Mouse (Mus musculus): ENCODE results near the gene Glb1. TPM values are rescaled to one million over a fixed set of nuclear protein-coding genes. Genes with fewer than 3 reads are reported as not detected.

Glb1 gene
- total and polyA plus RNA-seq, 3 experiments = 7.0 to 15.7 TPM; not detected in 1

DNA sequence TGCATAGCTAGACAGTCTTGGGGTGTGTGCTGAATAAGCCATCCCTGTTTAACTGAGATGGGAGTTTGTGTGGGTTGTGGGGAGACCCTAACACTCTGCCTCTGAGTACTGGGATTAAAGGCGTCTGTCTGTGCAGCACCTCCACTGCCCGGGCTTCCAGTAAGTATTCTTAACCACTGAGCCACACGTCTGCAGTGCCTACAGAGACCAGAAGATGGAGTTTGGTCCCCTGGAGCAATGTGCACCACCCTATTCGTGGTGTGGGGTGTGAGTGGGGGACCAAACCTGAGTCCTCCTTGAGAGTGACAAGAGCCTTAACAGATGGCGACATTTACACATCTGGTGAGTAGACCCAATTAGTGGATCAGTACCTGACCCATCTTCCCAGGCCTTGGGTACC lies 121.2 kb downstream of the Glb1 start:
- Histone ChIP-seq H3K27ac (ENCODE audit: control insufficient read depth, low read depth, low read length) (no peak overlapping the region), H3K79me2 (ENCODE audit: control insufficient read depth, insufficient read depth, low read length, poor library complexity) (no peaks in the 10 kb centered on the region), H3K27me3 (ENCODE audit: control insufficient read depth in 1 of 2, insufficient read depth in 2 of 2, low read length in 2 of 2) (no peaks in the 10 kb centered on the region), H3K4me3 (ENCODE audit: control insufficient read depth in 1 of 2, insufficient read depth in 1 of 2, low read depth in 2 of 2, low read length in 2 of 2) (no peak overlapping the region), H3K4me1 (ENCODE audit: control insufficient read depth in 1 of 2, insufficient read depth in 2 of 2, low read length in 2 of 2) (no peaks in the 10 kb centered on the region), H3K36me3 (ENCODE audit: control insufficient read depth in 1 of 2, insufficient read depth in 2 of 2, low read length in 2 of 2) (no peaks in the 10 kb centered on the region), H3K9ac (ENCODE audit: control insufficient read depth, low read depth, low read length, poor library complexity, severe bottlenecking) (no peak overlapping the region), H3K9me3 (replicated peaks; ENCODE audit: insufficient read depth, low read length) (no peaks in the 10 kb centered on the region)
- TF ChIP-seq GATA1 (IDR thresholded peaks at IDR 0.05; ENCODE audit: low read depth, low read length) (no peak), ETS1 (IDR thresholded peaks at IDR 0.05; ENCODE audit: low read depth, low read length) (no peak), TAL1 (IDR thresholded peaks at IDR 0.05; ENCODE audit: low read length) (no peak), ZNF384 (IDR thresholded peaks at IDR 0.05; ENCODE audit: low read depth, low read length) (no peak), BHLHE40 (IDR thresholded peaks at IDR 0.05; ENCODE audit: borderline replicate concordance, low read depth, low read length) (no peak)
- DNase-seq (ENCODE audit: low read depth, low spot score) = no peak

DNA sequence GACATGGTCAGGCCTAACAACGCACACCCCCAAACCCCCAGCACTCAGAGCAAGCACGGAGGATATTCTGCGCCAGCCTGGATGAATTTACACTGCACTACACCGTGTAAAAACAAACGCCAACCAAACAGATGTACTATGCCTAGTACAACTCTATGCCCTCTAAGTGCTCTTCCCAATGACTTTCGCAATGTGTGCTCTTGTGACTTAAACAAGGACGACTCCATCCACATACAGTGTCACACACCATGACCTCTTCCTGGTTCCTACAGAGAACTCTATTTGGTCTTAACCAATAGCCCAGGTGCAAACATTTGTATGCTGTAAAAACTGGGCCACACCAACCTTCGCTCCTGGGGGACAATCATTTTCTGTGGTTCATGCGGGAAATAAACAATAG lies 121.6 kb downstream of the Glb1 start:
- TF ChIP-seq MAFK (IDR thresholded peaks at IDR 0.05; ENCODE audit: borderline replicate concordance, low read depth, low read length) (no peak), ZMIZ1 (IDR thresholded peaks at IDR 0.05; ENCODE audit: low read depth, low read length) (no peak), POLR2AphosphoS2 (IDR thresholded peaks at IDR 0.05; ENCODE audit: low read length) (no peak), NRF1 (IDR thresholded peaks at IDR 0.05; ENCODE audit: insufficient read depth, low read depth, low read length, poor library complexity, severe bottlenecking) (no peak), JUND (IDR thresholded peaks at IDR 0.05; ENCODE audit: low read depth, low read length) (no peak), RCOR1 (IDR thresholded peaks at IDR 0.05; ENCODE audit: low read depth, low read length) (no peak), RAD21 (IDR thresholded peaks at IDR 0.05; ENCODE audit: low read depth, low read length) (no peak), MYB (IDR thresholded peaks at IDR 0.05; ENCODE audit: low read depth, low read length) (no peak), BHLHE40 (IDR thresholded peaks at IDR 0.05; ENCODE audit: borderline replicate concordance, low read depth, low read length) (no peak), CHD1 (IDR thresholded peaks at IDR 0.05; ENCODE audit: low read depth, low read length) (no peak), GABPA (IDR thresholded peaks at IDR 0.05; ENCODE audit: low read depth, low read length) (no peak), USF2 (IDR thresholded peaks at IDR 0.05; ENCODE audit: borderline replicate concordance in 1 of 2, insufficient read depth in 1 of 2, low read depth in 1 of 2, low read length in 2 of 2) (no peak), SMC3 (IDR thresholded peaks at IDR 0.05; ENCODE audit: low read depth, low read length) (no peak), HCFC1 (IDR thresholded peaks at IDR 0.05; ENCODE audit: low read depth, low read length) (no peak), POLR2AphosphoS5 (IDR thresholded peaks at IDR 0.05; ENCODE audit: borderline replicate concordance, low read depth, low read length) (no peak), E2F4 (IDR thresholded peaks at IDR 0.05; ENCODE audit: borderline replicate concordance, low read depth, low read length) (no peak), CHD2 (IDR thresholded peaks at IDR 0.05; ENCODE audit: low read length) (no peak)
- H3K9me3 ChIP-seq (replicated peaks; ENCODE audit: insufficient read depth, low read length) = no peaks in the 10 kb centered on the region
- no peak for DNase-seq (ENCODE audit: low read depth, low spot score)
- H3K4me3 ChIP-seq (ENCODE audit: control insufficient read depth in 1 of 2, insufficient read depth in 1 of 2, low read depth in 2 of 2, low read length in 2 of 2) = no peak overlapping the region
- H3K79me2 ChIP-seq (ENCODE audit: control insufficient read depth, insufficient read depth, low read length, poor library complexity) = no peaks in the 10 kb centered on the region
- no peaks in the 10 kb centered on the region for H3K36me3 ChIP-seq (ENCODE audit: control insufficient read depth in 1 of 2, insufficient read depth in 2 of 2, low read length in 2 of 2)
- H3K27me3 ChIP-seq (ENCODE audit: control insufficient read depth in 1 of 2, insufficient read depth in 2 of 2, low read length in 2 of 2) = no peaks in the 10 kb centered on the region
- no peak overlapping the region for H3K27ac ChIP-seq (ENCODE audit: control insufficient read depth, low read depth, low read length)
- H3K9ac ChIP-seq (ENCODE audit: control insufficient read depth, low read depth, low read length, poor library complexity, severe bottlenecking) = no peak overlapping the region
- H3K4me1 ChIP-seq (ENCODE audit: control insufficient read depth in 1 of 2, insufficient read depth in 2 of 2, low read length in 2 of 2) = no peaks in the 10 kb centered on the region

Other genes starting within 250 kb of the Glb1 start
- gene Bcl2a1c, start 70.9 kb upstream of the Glb1 start, total RNA-seq (2012; rRNA removed) = not detected in 2 replicates
- not detected for gene Bcl2a1c, start 70.9 kb upstream of the Glb1 start, polyA plus RNA-seq (2012; ENCODE audit: insufficient read depth in 1 of 2, insufficient read length in 2 of 2, low read depth in 1 of 2, low replicate concordance in 2 of 2, missing spikeins in 1 of 2)
- gene Crtap, start 10.4 kb upstream of the Glb1 start, total RNA-seq (2012; rRNA removed) = 17.3 and 21.5 TPM in 2 replicates
- 10 to 100 TPM in 1 of 2 experiments, not detected in 1; 62.2 TPM for gene Crtap, start 10.4 kb upstream of the Glb1 start, polyA plus RNA-seq (2012; ENCODE audit: insufficient read depth in 1 of 2, insufficient read length in 2 of 2, low read depth in 1 of 2, low replicate concordance in 2 of 2, missing spikeins in 1 of 2)
- 7.1 and 7.5 TPM in 2 replicates for gene Tmppe, start within 50 bp of the Glb1 start, total RNA-seq (2012; rRNA removed)
- gene Tmppe, start within 50 bp of the Glb1 start, polyA plus RNA-seq (2012; ENCODE audit: insufficient read depth in 1 of 2, insufficient read length in 2 of 2, low read depth in 1 of 2, low replicate concordance in 2 of 2, missing spikeins in 1 of 2) = 1 to 10 TPM in 1 of 2 experiments, not detected in 1; 9.2 TPM
- gene Ccr4, start 103.8 kb downstream of the Glb1 start, total RNA-seq (2012; rRNA removed) = not detected in 2 replicates
- under 1 TPM in 1 of 2 experiments, not detected in 1; 0.15 TPM for gene Ccr4, start 103.8 kb downstream of the Glb1 start, polyA plus RNA-seq (2012; ENCODE audit: insufficient read depth in 1 of 2, insufficient read length in 2 of 2, low read depth in 1 of 2, low replicate concordance in 2 of 2, missing spikeins in 1 of 2)
- gene C130032M10Rik, start 114.6 kb downstream of the Glb1 start, total RNA-seq (2012; rRNA removed) = not detected in 2 replicates
- gene C130032M10Rik, start 114.6 kb downstream of the Glb1 start, polyA plus RNA-seq (2012; ENCODE audit: insufficient read depth in 1 of 2, insufficient read length in 2 of 2, low read depth in 1 of 2, low replicate concordance in 2 of 2, missing spikeins in 1 of 2) = not detected
- not detected in 2 replicates for gene Trim71, start 163.3 kb downstream of the Glb1 start, total RNA-seq (2012; rRNA removed)
- gene Trim71, start 163.3 kb downstream of the Glb1 start, polyA plus RNA-seq (2012; ENCODE audit: insufficient read depth in 1 of 2, insufficient read length in 2 of 2, low read depth in 1 of 2, low replicate concordance in 2 of 2, missing spikeins in 1 of 2) = not detected
- 42.4 and 43.3 TPM in 2 replicates for gene Cnot10, start 239.1 kb downstream of the Glb1 start, total RNA-seq (2012; rRNA removed)
- 100 to 1,000 TPM in 1 of 2 experiments, 10 to 100 TPM in 1; 46.9 to 143 TPM for gene Cnot10, start 239.1 kb downstream of the Glb1 start, polyA plus RNA-seq (2012; ENCODE audit: insufficient read depth in 1 of 2, insufficient read length in 2 of 2, low read depth in 1 of 2, low replicate concordance in 2 of 2, missing spikeins in 1 of 2)

All from MEL (cell line).